Mouse (Mus musculus): ENCODE measurements at regions not wholly inside any gene's neighbourhood (a gene's known extent, or its start where the extent isn't known, plus 50 kb on each side); places are given as distances from the start of the nearest gene placed in this dataset.
A peak's percentile ranks its signal among the peaks of the same experiment; 100 is the strongest.

DNA sequence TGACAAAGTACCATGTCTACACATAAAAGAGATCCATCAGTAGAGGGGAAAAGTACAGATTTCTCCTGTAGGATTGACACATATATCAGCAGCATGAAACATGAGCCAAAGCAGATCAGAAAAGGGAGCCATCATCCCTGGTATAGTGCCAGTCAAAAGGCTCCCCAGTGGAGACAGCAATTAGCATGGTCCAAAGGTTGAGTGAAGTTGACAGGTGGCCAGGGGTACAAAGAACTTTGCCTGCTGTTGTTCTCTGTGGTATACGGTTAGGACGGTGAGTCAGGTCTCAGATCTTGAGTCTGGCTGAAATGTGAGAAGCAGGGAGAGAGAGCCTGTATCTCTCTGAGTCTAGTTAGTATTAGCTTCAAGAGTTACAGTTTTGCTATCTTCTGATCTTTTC lies 324.7 kb upstream of the Lcorl start:
- no peak overlapping the region for H3K9ac ChIP-seq (ENCODE audit: low read depth, low read length)
- H3K27ac ChIP-seq (replicated peaks; ENCODE audit: insufficient read depth, low read depth, low read length), result no peak overlapping the region
- H3K36me3 ChIP-seq (ENCODE audit: control insufficient read depth, insufficient read depth, low read length), result no peaks in the 10 kb centered on the region
- no peak for TF ChIP-seq CTCF (IDR thresholded peaks at IDR 0.05; ENCODE audit: low read depth, low read length)
- TF ChIP-seq POLR2A (IDR thresholded peaks at IDR 0.05; ENCODE audit: extremely low read depth, insufficient read depth, low read length), result no peak
- no peaks in the 10 kb centered on the region for H3K79me2 ChIP-seq (ENCODE audit: control insufficient read depth, insufficient read depth, low read length)
- H3K4me1 ChIP-seq (ENCODE audit: control insufficient read depth, insufficient read depth, low read length), result peaks cover 3% of the 10 kb centered on the region; the same call in 1 of the 2 replicates
- peak overlapping the region; percentile 12; the same call in 1 of the 2 replicates for H3K4me3 ChIP-seq (ENCODE audit: insufficient read depth, low read depth, low read length)
- 26% methylated on average over 2 of the region's 2 CpGs for WGBS
- H3K27me3 ChIP-seq (ENCODE audit: control insufficient read depth, insufficient read depth, low read length), result no peaks in the 10 kb centered on the region
- peak; percentile 90 for DNase-seq (ENCODE audit: extremely low read depth, low read depth, low spot score)

DNA sequence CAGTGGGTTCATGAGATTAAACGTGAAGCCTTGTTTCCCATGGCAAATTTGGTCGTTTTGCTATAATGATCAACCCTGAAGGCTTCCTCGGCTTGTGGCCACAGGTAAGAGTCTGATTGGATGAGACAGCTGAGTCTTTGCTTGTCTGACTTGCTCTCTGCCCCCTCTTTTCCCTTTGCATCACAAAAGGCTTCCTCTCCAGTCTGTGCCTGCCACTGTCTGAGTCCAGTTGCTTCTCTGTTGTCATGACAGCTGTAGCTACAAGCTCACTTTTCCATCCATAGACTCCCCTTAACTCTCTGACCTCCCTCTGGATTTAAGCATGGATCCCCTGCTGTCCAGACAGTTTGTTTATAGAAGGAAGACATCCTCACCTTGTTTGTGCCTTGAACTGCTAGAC lies 314.9 kb upstream of the Lcorl start:
- TF ChIP-seq POLR2A (IDR thresholded peaks at IDR 0.05; ENCODE audit: extremely low read depth, insufficient read depth, low read length) (no peak), CTCF (IDR thresholded peaks at IDR 0.05; ENCODE audit: low read depth, low read length) (no peak)
- Histone ChIP-seq H3K27ac (replicated peaks; ENCODE audit: insufficient read depth, low read depth, low read length) (no peak overlapping the region), H3K4me3 (ENCODE audit: insufficient read depth, low read depth, low read length) (no peak overlapping the region), H3K79me2 (ENCODE audit: control insufficient read depth, insufficient read depth, low read length) (no peaks in the 10 kb centered on the region), H3K9ac (ENCODE audit: low read depth, low read length) (no peak overlapping the region), H3K36me3 (ENCODE audit: control insufficient read depth, insufficient read depth, low read length) (no peaks in the 10 kb centered on the region), H3K27me3 (ENCODE audit: control insufficient read depth, insufficient read depth, low read length) (no peaks in the 10 kb centered on the region), H3K4me1 (ENCODE audit: control insufficient read depth, insufficient read depth, low read length) (no peaks in the 10 kb centered on the region)
- DNase-seq (ENCODE audit: extremely low read depth, low read depth, low spot score), result no peak
- 62% methylated on average over 3 of the region's 3 CpGs for WGBS

GRCm38 (mm10) chr5:46160774-46161173 lies 303.4 kb upstream of the Lcorl start:
- no peaks in the 10 kb centered on the region for H3K27me3 ChIP-seq (ENCODE audit: control insufficient read depth, insufficient read depth, low read length)
- no peaks in the 10 kb centered on the region for H3K4me1 ChIP-seq (ENCODE audit: control insufficient read depth, insufficient read depth, low read length)
- H3K36me3 ChIP-seq (ENCODE audit: control insufficient read depth, insufficient read depth, low read length), result no peaks in the 10 kb centered on the region
- H3K27ac ChIP-seq (replicated peaks; ENCODE audit: insufficient read depth, low read depth, low read length), result no peak overlapping the region
- H3K9ac ChIP-seq (ENCODE audit: low read depth, low read length), result no peak overlapping the region
- H3K79me2 ChIP-seq (ENCODE audit: control insufficient read depth, insufficient read depth, low read length), result no peaks in the 10 kb centered on the region
- no peak overlapping the region for H3K4me3 ChIP-seq (ENCODE audit: insufficient read depth, low read depth, low read length)
- TF ChIP-seq CTCF (IDR thresholded peaks at IDR 0.05; ENCODE audit: low read depth, low read length), result no peak
- no peak for TF ChIP-seq POLR2A (IDR thresholded peaks at IDR 0.05; ENCODE audit: extremely low read depth, insufficient read depth, low read length)
- peak; percentile 37 for DNase-seq (ENCODE audit: extremely low read depth, low read depth, low spot score)
- whole genome bisulfite sequencing, result 77% methylated on average over 4 of the region's 4 CpGs

DNA sequence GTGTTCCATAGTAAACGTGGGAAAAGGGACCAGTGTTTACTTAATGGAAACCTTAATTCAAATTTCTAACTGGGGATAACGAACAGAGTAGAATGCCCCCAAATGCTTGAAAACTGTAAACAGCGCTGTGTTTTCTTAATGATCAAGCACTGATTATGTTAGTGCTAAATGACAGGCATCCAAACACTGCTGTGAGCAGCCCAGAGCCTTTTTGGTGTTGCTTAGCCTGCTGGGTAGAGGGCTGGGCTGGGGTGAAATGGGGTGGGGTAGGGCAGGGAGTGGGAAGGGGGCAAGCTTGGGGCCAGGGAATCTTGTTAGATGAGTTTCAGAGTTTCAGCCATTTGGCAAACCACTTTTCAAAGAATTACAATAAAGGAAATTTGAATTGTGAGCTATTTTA lies 294.6 kb upstream of the Lcorl start:
- H3K4me3 ChIP-seq (ENCODE audit: insufficient read depth, low read depth, low read length), result no peak overlapping the region
- no peaks in the 10 kb centered on the region for H3K79me2 ChIP-seq (ENCODE audit: control insufficient read depth, insufficient read depth, low read length)
- H3K36me3 ChIP-seq (ENCODE audit: control insufficient read depth, insufficient read depth, low read length), result no peaks in the 10 kb centered on the region
- peaks cover 2% of the 10 kb centered on the region for H3K4me1 ChIP-seq (ENCODE audit: control insufficient read depth, insufficient read depth, low read length)
- no peak for DNase-seq (ENCODE audit: extremely low read depth, low read depth, low spot score)
- WGBS, result 34% methylated on average over 3 of the region's 3 CpGs
- no peak overlapping the region for H3K9ac ChIP-seq (ENCODE audit: low read depth, low read length)
- no peaks in the 10 kb centered on the region for H3K27me3 ChIP-seq (ENCODE audit: control insufficient read depth, insufficient read depth, low read length)
- no peak for TF ChIP-seq POLR2A (IDR thresholded peaks at IDR 0.05; ENCODE audit: extremely low read depth, insufficient read depth, low read length)
- no peak for TF ChIP-seq CTCF (IDR thresholded peaks at IDR 0.05; ENCODE audit: low read depth, low read length)
- H3K27ac ChIP-seq (replicated peaks; ENCODE audit: insufficient read depth, low read depth, low read length), result no peak overlapping the region

DNA sequence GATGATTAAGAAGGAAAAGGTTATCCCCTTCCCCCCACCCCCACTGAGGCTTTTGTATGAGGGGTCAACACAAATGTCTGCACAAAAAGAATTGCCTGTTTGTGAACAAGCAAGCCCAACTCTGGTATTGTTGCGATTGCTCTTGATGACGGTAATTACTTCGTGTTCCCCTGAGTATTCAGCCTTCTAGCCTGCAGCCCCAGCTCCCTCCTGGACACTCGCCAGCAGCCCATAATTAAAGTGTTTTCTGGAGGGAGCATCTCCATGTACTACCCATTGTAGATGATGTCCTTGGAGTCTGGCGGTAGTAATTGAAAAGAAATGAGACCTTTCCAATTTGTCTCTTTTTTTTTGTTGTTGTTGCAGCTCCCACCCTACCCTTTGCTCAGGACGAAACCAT lies 293.4 kb upstream of the Lcorl start:
- H3K4me1 ChIP-seq (ENCODE audit: control insufficient read depth, insufficient read depth, low read length), result peaks cover 2% of the 10 kb centered on the region
- no peaks in the 10 kb centered on the region for H3K79me2 ChIP-seq (ENCODE audit: control insufficient read depth, insufficient read depth, low read length)
- 71% methylated on average over 6 of the region's 6 CpGs for WGBS

GRCm38 (mm10) chr5:46149851-46150615 lies 292.6 kb upstream of the Lcorl start:
- WGBS, result 69% methylated on average over 6 of the region's 6 CpGs
- H3K79me2 ChIP-seq (ENCODE audit: control insufficient read depth, insufficient read depth, low read length), result no peaks in the 10 kb centered on the region
- H3K4me3 ChIP-seq (ENCODE audit: insufficient read depth, low read depth, low read length), result no peak overlapping the region
- no peak for DNase-seq (ENCODE audit: extremely low read depth, low read depth, low spot score)
- no peaks in the 10 kb centered on the region for H3K27me3 ChIP-seq (ENCODE audit: control insufficient read depth, insufficient read depth, low read length)
- no peak overlapping the region for H3K27ac ChIP-seq (replicated peaks; ENCODE audit: insufficient read depth, low read depth, low read length)
- no peaks in the 10 kb centered on the region for H3K36me3 ChIP-seq (ENCODE audit: control insufficient read depth, insufficient read depth, low read length)
- TF ChIP-seq CTCF (IDR thresholded peaks at IDR 0.05; ENCODE audit: low read depth, low read length) (no peak), POLR2A (IDR thresholded peaks at IDR 0.05; ENCODE audit: extremely low read depth, insufficient read depth, low read length) (no peak)
- no peak overlapping the region for H3K9ac ChIP-seq (ENCODE audit: low read depth, low read length)
- H3K4me1 ChIP-seq (ENCODE audit: control insufficient read depth, insufficient read depth, low read length), result peaks cover 2% of the 10 kb centered on the region

More for the DNA sequence above, 293.4 kb upstream of the Lcorl start:
- no peak overlapping the region for H3K27ac ChIP-seq (replicated peaks; ENCODE audit: insufficient read depth, low read depth, low read length)
- no peak for TF ChIP-seq CTCF (IDR thresholded peaks at IDR 0.05; ENCODE audit: low read depth, low read length)
- no peak for TF ChIP-seq POLR2A (IDR thresholded peaks at IDR 0.05; ENCODE audit: extremely low read depth, insufficient read depth, low read length)
- no peak for DNase-seq (ENCODE audit: extremely low read depth, low read depth, low spot score)
- H3K9ac ChIP-seq (ENCODE audit: low read depth, low read length), result no peak overlapping the region
- H3K4me3 ChIP-seq (ENCODE audit: insufficient read depth, low read depth, low read length), result no peak overlapping the region
- no peaks in the 10 kb centered on the region for H3K36me3 ChIP-seq (ENCODE audit: control insufficient read depth, insufficient read depth, low read length)
- H3K27me3 ChIP-seq (ENCODE audit: control insufficient read depth, insufficient read depth, low read length), result no peaks in the 10 kb centered on the region
